Mouse (Mus musculus) kidney, embryonic 16.5 days (tissue): ENCODE results near the gene Ugt1a2. TPM values are rescaled to one million over a fixed set of nuclear protein-coding genes. Genes with fewer than 3 reads are reported as not detected.
"Not testable (repeated sequence)": the region's sequence is repeated elsewhere in the genome, so short reads cannot be mapped to it uniquely, and the experiment has no call there.

Experiments
- ATAC-seq: fragments of 200-750 bp; cut with Nextera tagmentation; 2 replicates; pipeline ENCODE4 v1.8.0; 2017; ENCODE audit warnings: moderate TSS enrichment; ENCODE audit not compliant: low FRiP score, low TSS enrichment
- H3K27ac ChIP-seq: fragments of 300-500 bp; sonication (generic); 2 replicates; pipeline ENCODE4 v1.5.1; 2014; ENCODE audit warnings: low read length
- H3K27me3 ChIP-seq: fragments of 300-500 bp; sonication (generic); 2 replicates; pipeline ENCODE4 v1.6.1; 2014; ENCODE audit warnings: low read length, control low read depth, mixed read lengths; ENCODE audit not compliant: insufficient read depth
- H3K36me3 ChIP-seq: fragments of 300-500 bp; sonication (generic); 2 replicates; pipeline ENCODE4 v1.6.1; 2014; ENCODE audit warnings: low read length, control low read depth, mixed read lengths; ENCODE audit not compliant: insufficient read depth
- H3K4me1 ChIP-seq: fragments of 300-500 bp; sonication (generic); 2 replicates; pipeline ENCODE4 v1.6.1; 2014; ENCODE audit warnings: low read length, control low read depth, mixed read lengths; ENCODE audit not compliant: insufficient read depth
- H3K4me2 ChIP-seq: fragments of 300-500 bp; sonication (generic); replicated peaks from 2 replicates; pipeline ENCODE4 v1.6.1; 2014; ENCODE audit warnings: low read depth, low read length
- H3K4me3 ChIP-seq: fragments of 300-500 bp; sonication (generic); 2 replicates; pipeline ENCODE4 v1.5.1; 2014; ENCODE audit warnings: mild to moderate bottlenecking, low read length
- H3K9ac ChIP-seq: fragments of 300-500 bp; sonication (generic); replicated peaks from 2 replicates; pipeline ENCODE4 v1.6.1; 2014; ENCODE audit warnings: low read length
- H3K9me3 ChIP-seq: fragments of 300-500 bp; sonication (generic); 2 replicates; pipeline ENCODE4 v1.6.1; 2016; ENCODE audit warnings: low read length, control low read depth
- WGBS: fragments of 180-500 bp; shearing (Covaris S2); extraction: QIAGEN DNeasy Blood & Tissue Kit; methylation state at CpG from one replicate; pipeline ENCODE4 v1.1.7; 2014; 5-methylcytosine and 5-hydroxymethylcytosine counted together
- polyA plus RNA-seq: library from polyadenylated mRNA; unstranded; fragments of >200 nt; fragmentation: Nextera tagmentation; extraction: Ambion mirVana; gene quantifications from 2 replicates; pipeline ENCODE4 v1.2.1, GENCODE M21; 2015

Ugt1a2 gene
- polyA plus RNA-seq, 1 experiment from 2014 or later, result 84.9 TPM

DNA sequence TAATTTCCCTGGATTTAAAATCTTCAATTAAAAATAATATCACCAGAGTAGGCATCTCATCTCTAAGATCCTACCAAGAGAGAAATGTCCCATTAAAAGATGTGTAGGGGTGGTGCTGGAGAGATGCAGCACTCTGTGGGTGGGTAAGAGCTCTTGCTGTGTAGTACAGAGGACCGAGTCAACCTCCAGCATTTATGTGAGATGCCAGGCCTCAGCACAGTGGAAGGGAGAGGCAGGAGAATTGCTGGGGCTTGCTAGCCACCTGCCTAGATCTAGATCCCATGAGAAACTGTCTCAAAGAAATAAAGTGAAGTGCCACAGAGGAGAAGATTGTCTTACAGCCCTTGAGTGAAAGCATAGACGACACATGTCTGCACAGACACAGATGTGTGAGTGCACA is 16.1 kb downstream of the Ugt1a2 start:
- Histone ChIP-seq H3K9ac (no peak overlapping the region), H3K36me3 (no peaks in the 10 kb centered on the region), H3K4me1 (no peaks in the 10 kb centered on the region), H3K4me3 (no peak overlapping the region), H3K4me2 (no peak overlapping the region), H3K9me3 (peaks cover 57% of the 10 kb centered on the region), H3K27me3 (no peaks in the 10 kb centered on the region), H3K27ac (no peak overlapping the region)
- ATAC-seq, result peak; percentile 3; the same call in 1 of the 2 replicates
- 50% methylated on average over 2 of the region's 2 CpGs for WGBS

GRCm38 (mm10) chr1:88217144-88217543 is 16.7 kb downstream of the Ugt1a2 start:
- ATAC-seq, result no peak
- H3K4me2 ChIP-seq, result no peak overlapping the region
- 65% methylated on average over 2 of the region's 2 CpGs for WGBS
- no peak overlapping the region for H3K9ac ChIP-seq
- H3K27ac ChIP-seq, result no peak overlapping the region
- peaks cover 52% of the 10 kb centered on the region for H3K9me3 ChIP-seq
- no peaks in the 10 kb centered on the region for H3K27me3 ChIP-seq
- no peak overlapping the region for H3K4me3 ChIP-seq
- no peaks in the 10 kb centered on the region for H3K4me1 ChIP-seq
- H3K36me3 ChIP-seq, result no peaks in the 10 kb centered on the region

DNA sequence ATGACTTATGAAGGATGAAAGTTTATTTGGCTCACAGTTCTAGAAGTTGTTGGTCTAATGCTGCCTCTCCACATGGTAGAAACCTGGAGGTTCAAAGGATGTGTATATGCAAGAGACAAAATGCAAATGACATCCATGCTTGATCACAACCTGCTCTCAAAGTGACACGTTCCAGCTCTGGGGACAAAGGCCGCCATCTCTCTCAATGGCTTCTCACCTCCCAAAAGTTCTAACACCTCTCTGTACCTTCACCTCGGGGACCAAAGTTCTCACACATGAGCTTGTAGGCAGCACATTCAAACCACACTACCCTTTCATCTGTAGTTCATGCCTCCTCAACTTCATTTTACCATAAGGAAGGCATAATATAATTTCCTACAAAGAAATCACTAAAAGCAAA is 17.2 kb downstream of the Ugt1a2 start:
- Histone ChIP-seq H3K27me3 (no peaks in the 10 kb centered on the region), H3K4me2 (no peak overlapping the region), H3K9ac (no peak overlapping the region), H3K4me3 (no peak overlapping the region), H3K27ac (no peak overlapping the region), H3K36me3 (no peaks in the 10 kb centered on the region), H3K4me1 (no peaks in the 10 kb centered on the region), H3K9me3 (peaks cover 50% of the 10 kb centered on the region)
- no peak for ATAC-seq
- 39% methylated on average over 3 of the region's 3 CpGs for WGBS

- Histone ChIP-seq H3K27me3 (no peaks in the 10 kb centered on the region), H3K4me1 (no peaks in the 10 kb centered on the region), H3K36me3 (no peaks in the 10 kb centered on the region), H3K27ac (no peak overlapping the region), H3K9ac (no peak overlapping the region), H3K9me3 (peaks cover 45% of the 10 kb centered on the region), H3K4me2 (no peak overlapping the region), H3K4me3 (no peak overlapping the region)
- no peak for ATAC-seq
- 74% methylated on average over 9 of the region's 9 CpGs for WGBS
Observed at GRCm38 (mm10) chr1:88218051-88218450, 17.6 kb downstream of the Ugt1a2 start.

DNA sequence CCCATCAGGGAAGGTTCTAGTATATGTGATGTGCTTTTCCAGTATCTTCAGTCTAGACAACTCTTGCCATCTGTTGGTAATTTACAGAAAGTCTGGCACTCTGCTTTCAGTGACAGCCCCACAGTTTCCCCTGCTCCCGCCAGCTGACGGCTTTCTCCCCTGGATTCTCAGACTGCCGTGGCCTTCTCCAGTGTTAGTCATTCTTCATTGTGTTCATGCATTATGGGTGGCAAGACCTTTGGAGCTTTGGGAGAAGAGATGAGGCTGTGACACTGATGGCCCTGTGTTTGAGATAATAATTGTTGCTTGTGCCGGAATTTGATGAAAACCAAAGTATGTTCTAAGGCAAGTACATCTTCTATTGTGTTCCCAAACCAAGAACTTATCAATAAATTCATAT is 18.2 kb downstream of the Ugt1a2 start:
- Histone ChIP-seq H3K36me3 (no peaks in the 10 kb centered on the region), H3K4me2 (no peak overlapping the region), H3K4me3 (no peak overlapping the region), H3K27me3 (no peaks in the 10 kb centered on the region), H3K9ac (no peak overlapping the region), H3K4me1 (no peaks in the 10 kb centered on the region), H3K27ac (no peak overlapping the region), H3K9me3 (peaks cover 39% of the 10 kb centered on the region)
- WGBS, result 50% methylated on average over 4 of the region's 4 CpGs
- no peak for ATAC-seq

DNA sequence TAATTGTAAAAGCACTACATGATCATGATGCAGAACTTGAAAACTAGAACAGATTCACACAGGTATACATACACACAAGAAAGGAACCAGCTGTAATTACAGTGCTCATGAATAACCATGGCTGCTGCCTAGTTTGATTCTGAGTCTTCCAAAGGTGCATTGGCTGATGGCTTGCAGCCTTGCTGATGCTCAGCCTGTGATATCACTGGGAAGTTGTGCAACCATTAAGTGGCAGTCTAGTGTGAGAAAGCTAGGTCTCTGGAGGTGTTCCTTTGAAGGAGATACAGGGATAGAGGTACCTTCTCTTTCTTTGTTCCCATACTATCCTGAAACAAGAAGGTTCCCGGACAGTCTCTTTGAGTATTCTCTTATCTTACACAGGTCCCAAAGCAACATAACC is 18.7 kb downstream of the Ugt1a2 start:
- no peak overlapping the region for H3K4me3 ChIP-seq
- no peaks in the 10 kb centered on the region for H3K36me3 ChIP-seq
- H3K9me3 ChIP-seq, result peaks cover 35% of the 10 kb centered on the region
- H3K27me3 ChIP-seq, result no peaks in the 10 kb centered on the region
- no peak for ATAC-seq
- H3K27ac ChIP-seq, result no peak overlapping the region
- H3K9ac ChIP-seq, result no peak overlapping the region
- H3K4me2 ChIP-seq, result no peak overlapping the region
- WGBS, result 20% methylated on average over 1 of the region's 1 CpGs
- no peaks in the 10 kb centered on the region for H3K4me1 ChIP-seq

GRCm38 (mm10) chr1:88220336-88220735 is 19.9 kb downstream of the Ugt1a2 start:
- Histone ChIP-seq H3K4me3 (no peak overlapping the region), H3K27ac (no peak overlapping the region), H3K9ac (no peak overlapping the region), H3K4me2 (no peak overlapping the region), H3K36me3 (no peaks in the 10 kb centered on the region), H3K4me1 (no peaks in the 10 kb centered on the region), H3K27me3 (no peaks in the 10 kb centered on the region), H3K9me3 (peaks cover 26% of the 10 kb centered on the region)
- no peak for ATAC-seq

DNA sequence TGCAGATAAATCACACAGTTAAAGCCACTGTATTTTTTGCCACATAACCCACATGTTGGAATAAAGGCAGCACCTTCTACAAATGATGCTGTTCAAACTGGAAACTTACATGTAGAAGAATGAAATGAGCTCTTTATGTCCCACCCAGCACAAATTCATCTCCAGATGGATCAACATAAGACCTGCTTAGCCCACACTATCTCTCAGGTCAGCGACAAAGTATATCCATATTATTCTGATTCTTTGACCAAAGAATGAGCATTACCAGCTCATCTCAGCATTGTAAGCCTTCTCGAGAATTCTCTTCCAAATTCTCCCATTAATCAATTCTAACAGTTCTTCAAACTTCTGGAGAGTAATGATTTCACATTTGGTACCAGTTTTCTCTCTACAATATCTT is 21.8 kb downstream of the Ugt1a2 start:
- H3K9ac ChIP-seq, result no peak overlapping the region
- no peaks in the 10 kb centered on the region for H3K4me1 ChIP-seq
- H3K9me3 ChIP-seq, result peaks cover 28% of the 10 kb centered on the region
- WGBS, result 52% methylated on average over 2 of the region's 2 CpGs
- H3K4me3 ChIP-seq, result no peak overlapping the region
- ATAC-seq, result no peak
- H3K36me3 ChIP-seq, result no peaks in the 10 kb centered on the region
- no peak overlapping the region for H3K4me2 ChIP-seq
- H3K27ac ChIP-seq, result no peak overlapping the region
- no peaks in the 10 kb centered on the region for H3K27me3 ChIP-seq

- H3K9me3 ChIP-seq, result peaks cover 31% of the 10 kb centered on the region
- not testable (repeated sequence) for H3K36me3 ChIP-seq, ATAC-seq, H3K27ac ChIP-seq, H3K4me3 ChIP-seq, H3K9ac ChIP-seq, H3K4me1 ChIP-seq, H3K27me3 ChIP-seq, H3K4me2 ChIP-seq
Observed at GRCm38 (mm10) chr1:88223011-88223515, 22.7 kb downstream of the Ugt1a2 start.

- Histone ChIP-seq H3K4me3 (no peak overlapping the region), H3K4me2 (no peak overlapping the region), H3K9me3 (peaks cover 37% of the 10 kb centered on the region), H3K4me1 (no peaks in the 10 kb centered on the region), H3K9ac (no peak overlapping the region), H3K27ac (no peak overlapping the region), H3K36me3 (no peaks in the 10 kb centered on the region), H3K27me3 (no peaks in the 10 kb centered on the region)
- ATAC-seq, result no peak
- 52% methylated on average over 1 of the region's 1 CpGs for WGBS
Observed at GRCm38 (mm10) chr1:88223591-88223990, 23.2 kb downstream of the Ugt1a2 start.
